Mouse (Mus musculus) olfactory bulb, adult 2 months (tissue): ENCODE data around the gene Pcdh15. TPM values are rescaled to one million over a fixed set of nuclear protein-coding genes. Genes with fewer than 3 reads are reported as not detected.

Experiments
- H3K27ac ChIP-seq: fragments of 200-500 bp; 2 replicates; pipeline ENCODE4 v1.5.1; 2012; ENCODE audit warnings: low read depth, low read length; ENCODE audit not compliant: insufficient read depth
- H3K4me1 ChIP-seq: fragments of 200-500 bp; 2 replicates; pipeline ENCODE4 v1.6.1; 2012; ENCODE audit warnings: low read length; ENCODE audit not compliant: control insufficient read depth, insufficient read depth
- H3K4me3 ChIP-seq: fragments of 200-500 bp; 2 replicates; pipeline ENCODE4 v1.5.1; 2012; ENCODE audit warnings: mild to moderate bottlenecking, low read depth, low read length, moderate library complexity; ENCODE audit not compliant: insufficient read depth
- CTCF ChIP-seq: fragments of 200-500 bp; IDR thresholded peaks from 2 replicates; pipeline ENCODE4 v1.5.1; 2012; ENCODE audit warnings: low read depth, mild to moderate bottlenecking, low read length, moderate library complexity; ENCODE audit not compliant: insufficient read depth
- POLR2A ChIP-seq: fragments of 200-500 bp; IDR thresholded peaks from 2 replicates; pipeline ENCODE4 v1.6.1; 2012; ENCODE audit warnings: mild to moderate bottlenecking, low read depth, low read length, moderate library complexity; ENCODE audit not compliant: insufficient read depth
- WGBS: fragments of 180-500 bp; shearing (Covaris S2); methylation state at CpG from one replicate; pipeline ENCODE4 v1.1.7; 2018; 5-methylcytosine and 5-hydroxymethylcytosine counted together
- polyA plus RNA-seq: library from polyadenylated mRNA; stranded (reverse); fragments of >200 nt; gene quantifications from 2 replicates; pipeline ENCODE4 v1.2.4, GENCODE M21; 2012; ENCODE audit warnings: low replicate concordance; ENCODE audit not compliant: missing spikeins, insufficient read depth, insufficient read length

The Pcdh15 gene
- polyA plus RNA-seq, 1 experiment = not detected

DNA sequence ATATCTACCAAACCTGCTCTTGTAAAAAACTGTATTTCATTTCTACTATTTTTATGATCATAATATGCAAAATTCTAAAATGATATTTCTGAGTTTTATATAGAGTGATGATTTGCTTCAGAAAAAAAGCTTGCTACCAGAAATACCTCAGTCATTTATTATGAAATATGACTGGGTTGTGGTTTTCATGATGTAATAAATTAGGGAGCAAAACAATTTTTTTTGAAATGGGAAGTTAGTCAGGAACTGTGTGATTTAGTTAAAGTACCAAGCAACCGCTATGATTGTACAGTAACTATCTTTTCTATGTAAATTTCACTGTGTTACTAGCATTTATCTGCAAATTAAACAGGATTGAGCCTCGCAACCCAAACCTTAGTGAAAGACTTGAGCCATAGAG, 1480.8 kb downstream of the Pcdh15 start:
- no peak for TF ChIP-seq CTCF
- no peak for TF ChIP-seq POLR2A
- H3K27ac ChIP-seq = no peak overlapping the region
- peaks cover 3% of the 10 kb centered on the region; the same call in 1 of the 2 replicates for H3K4me1 ChIP-seq
- H3K4me3 ChIP-seq = no peak overlapping the region
- 95% methylated on average over 2 of the region's 2 CpGs for WGBS

- Histone ChIP-seq H3K4me1 (no peaks in the 10 kb centered on the region), H3K4me3 (no peak overlapping the region), H3K27ac (no peak overlapping the region)
- WGBS = 58% methylated on average over 3 of the region's 3 CpGs
- TF ChIP-seq CTCF = no peak
- TF ChIP-seq POLR2A = no peak
Measured at GRCm38 (mm10) chr10:74591799-74592198, 1492.7 kb downstream of the Pcdh15 start.

GRCm38 (mm10) chr10:74607683-74608082, 1508.5 kb downstream of the Pcdh15 start:
- WGBS = 74% methylated on average over 2 of the region's 2 CpGs
- H3K4me1 ChIP-seq = no peaks in the 10 kb centered on the region
- no peak for TF ChIP-seq CTCF
- no peak for TF ChIP-seq POLR2A
- no peak overlapping the region for H3K4me3 ChIP-seq
- no peak overlapping the region for H3K27ac ChIP-seq

- 35% methylated on average over 2 of the region's 2 CpGs for WGBS
Measured at GRCm38 (mm10) chr10:74621837-74622236, 1522.7 kb downstream of the Pcdh15 start.

GRCm38 (mm10) chr10:74625715-74626114, 1526.6 kb downstream of the Pcdh15 start:
- TF ChIP-seq POLR2A (no peak), CTCF (no peak)
- H3K4me3 ChIP-seq = no peak overlapping the region
- no peak overlapping the region for H3K27ac ChIP-seq
- 59% methylated on average over 4 of the region's 4 CpGs for WGBS
- H3K4me1 ChIP-seq = no peaks in the 10 kb centered on the region

More at GRCm38 (mm10) chr10:74621837-74622236, 1522.7 kb downstream of the Pcdh15 start:
- Histone ChIP-seq H3K27ac (no peak overlapping the region), H3K4me1 (no peaks in the 10 kb centered on the region), H3K4me3 (no peak overlapping the region)
- TF ChIP-seq CTCF = no peak
- no peak for TF ChIP-seq POLR2A

- no peak overlapping the region for H3K4me3 ChIP-seq
- H3K4me1 ChIP-seq = no peaks in the 10 kb centered on the region
- WGBS = 42% methylated on average over 10 of the region's 10 CpGs
- no peak overlapping the region for H3K27ac ChIP-seq
- TF ChIP-seq CTCF (no peak), POLR2A (no peak)
Measured at GRCm38 (mm10) chr10:74626596-74626995, 1527.5 kb downstream of the Pcdh15 start.

DNA sequence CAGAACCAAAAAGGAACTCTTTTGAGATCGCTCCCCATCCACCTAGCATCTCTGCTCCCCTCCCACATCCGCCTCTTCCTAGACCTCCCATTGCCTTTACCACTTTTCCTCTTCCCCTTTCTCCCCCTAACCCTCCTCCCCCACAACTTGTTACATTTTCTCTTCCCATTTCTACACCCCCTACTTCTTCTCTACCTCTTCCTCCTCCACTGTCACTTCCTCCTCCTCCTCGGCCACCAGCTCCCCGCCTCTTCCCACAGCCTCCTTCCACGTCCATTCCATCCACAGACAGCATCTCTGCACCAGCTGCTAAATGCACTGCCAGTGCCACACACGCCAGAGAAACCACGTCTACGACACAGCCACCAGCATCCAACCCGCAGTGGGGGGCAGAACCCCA, 1532.2 kb downstream of the Pcdh15 start:
- Histone ChIP-seq H3K4me3 (no peak overlapping the region), H3K4me1 (no peaks in the 10 kb centered on the region), H3K27ac (no peak overlapping the region)
- no peak for TF ChIP-seq CTCF
- no peak for TF ChIP-seq POLR2A
- 80% methylated on average over 9 of the region's 9 CpGs for WGBS

DNA sequence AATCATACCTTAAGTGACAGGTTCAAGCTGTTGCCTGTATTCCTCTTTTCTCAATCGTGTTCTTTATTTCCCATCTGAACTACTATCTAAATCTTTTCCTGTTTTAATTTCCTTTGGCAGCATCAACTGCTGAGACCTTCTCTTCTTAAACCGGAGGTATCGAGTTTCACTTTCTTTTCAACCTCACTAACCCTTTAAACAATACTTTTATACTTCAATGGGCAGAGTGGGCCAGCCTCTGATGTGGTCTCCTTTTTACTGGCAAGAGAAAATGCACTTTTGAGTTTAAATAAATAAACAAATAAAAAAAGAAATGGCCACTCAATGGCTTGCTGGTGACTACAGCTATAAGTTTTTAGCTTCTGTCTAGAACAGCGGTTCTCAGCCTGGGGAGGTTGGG, 1537.9 kb downstream of the Pcdh15 start:
- H3K27ac ChIP-seq = no peak overlapping the region
- no peaks in the 10 kb centered on the region for H3K4me1 ChIP-seq
- H3K4me3 ChIP-seq = no peak overlapping the region
- 45% methylated on average over 4 of the region's 4 CpGs for WGBS
- no peak for TF ChIP-seq POLR2A
- TF ChIP-seq CTCF = no peak

DNA sequence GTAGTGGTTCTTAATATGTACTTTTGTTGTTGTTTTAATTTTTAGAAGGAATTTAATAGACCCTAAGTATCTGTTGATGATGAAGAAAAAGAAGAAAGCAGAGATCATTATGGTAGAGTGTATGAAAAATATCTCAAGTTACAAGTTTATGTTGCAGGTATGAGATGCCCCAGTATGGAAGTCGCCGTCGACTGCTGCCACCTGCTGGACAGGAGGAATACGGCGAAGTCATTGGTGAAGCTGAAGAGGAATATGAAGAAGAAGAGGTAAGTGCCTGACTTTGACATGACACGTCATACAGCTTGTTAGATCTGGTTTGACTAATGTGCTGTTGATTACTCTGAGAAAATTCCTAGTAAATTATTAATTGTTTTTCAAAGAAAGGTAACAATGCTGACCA, 1543.0 kb downstream of the Pcdh15 start:
- Histone ChIP-seq H3K4me3 (no peak overlapping the region), H3K27ac (no peak overlapping the region), H3K4me1 (no peaks in the 10 kb centered on the region)
- WGBS = 71% methylated on average over 6 of the region's 6 CpGs
- TF ChIP-seq CTCF (0 out of 2 replicates have a peak, but pooled peaks have one; percentile 14), POLR2A (no peak)

- 78% methylated on average over 1 of the region's 1 CpGs for WGBS
- Histone ChIP-seq H3K27ac (no peak overlapping the region), H3K4me1 (no peaks in the 10 kb centered on the region), H3K4me3 (no peak overlapping the region)
- no peak for TF ChIP-seq CTCF
- no peak for TF ChIP-seq POLR2A
Measured at GRCm38 (mm10) chr10:74663171-74663570, 1564.0 kb downstream of the Pcdh15 start.
